Mouse (Mus musculus) lung, embryonic 14.5 days (tissue): ENCODE measurements around the gene Faim. TPM values are rescaled to one million over a fixed set of nuclear protein-coding genes. Genes with fewer than 3 reads are reported as not detected.

ENCODE experiments used
- ATAC-seq: fragments of 200-750 bp; cut with Nextera tagmentation; 2 replicates; pipeline ENCODE4 v1.8.0; 2017; ENCODE audit warnings: mild to moderate bottlenecking, moderate TSS enrichment, moderate library complexity; ENCODE audit not compliant: insufficient read depth
- DNase-seq: peaks from one replicate; pipeline ENCODE4 v3.0.0-alpha.2; 2015
- H3K27ac ChIP-seq: fragments of 300-500 bp; sonication (generic); 2 replicates; pipeline ENCODE4 v1.5.1; 2014; ENCODE audit warnings: low read depth, mild to moderate bottlenecking, moderate library complexity
- H3K27me3 ChIP-seq: fragments of 300-500 bp; sonication (generic); 2 replicates; pipeline ENCODE4 v1.6.1; 2014; ENCODE audit warnings: low read length, control low read depth; ENCODE audit not compliant: insufficient read depth
- H3K36me3 ChIP-seq: fragments of 300-500 bp; sonication (generic); 2 replicates; pipeline ENCODE4 v1.6.1; 2014; ENCODE audit warnings: control low read depth; ENCODE audit not compliant: insufficient read depth
- H3K4me1 ChIP-seq: fragments of 300-500 bp; sonication (generic); 2 replicates; pipeline ENCODE4 v1.6.1; 2014; ENCODE audit warnings: antibody characterized with exemption, control low read depth; ENCODE audit not compliant: insufficient read depth
- H3K4me2 ChIP-seq: fragments of 300-500 bp; sonication (generic); 2 replicates; pipeline ENCODE4 v1.6.1; 2014; ENCODE audit warnings: mild to moderate bottlenecking
- H3K4me3 ChIP-seq: fragments of 300-500 bp; sonication (generic); 2 replicates; pipeline ENCODE4 v1.5.1; 2014; ENCODE audit warnings: low read depth, low read length
- H3K9ac ChIP-seq: fragments of 300-500 bp; sonication (generic); 2 replicates; pipeline ENCODE4 v1.6.1; 2014
- H3K9me3 ChIP-seq: fragments of 300-500 bp; sonication (generic); 2 replicates; pipeline ENCODE4 v1.6.1; 2016; ENCODE audit warnings: low read depth, low read length, control low read depth
- CTCF ChIP-seq: IDR thresholded peaks from 2 replicates; pipeline ENCODE4 v1.5.1; 2016; ENCODE audit warnings: antibody characterized with exemption, low read depth
- WGBS: fragments of 180-500 bp; shearing (Covaris S2); extraction: QIAGEN DNeasy Blood & Tissue Kit; methylation state at CpG from one replicate; pipeline ENCODE4 v1.1.7; 2014; 5-methylcytosine and 5-hydroxymethylcytosine counted together
- polyA plus RNA-seq: library from polyadenylated mRNA; unstranded; fragments of >200 nt; fragmentation: Nextera tagmentation; extraction: Ambion mirVana; gene quantifications from 2 replicates; pipeline ENCODE4 v1.2.1, GENCODE M21; 2014

Gene Faim
- polyA plus RNA-seq, 1 experiment from 2014 or later, result 47.7 TPM

DNA sequence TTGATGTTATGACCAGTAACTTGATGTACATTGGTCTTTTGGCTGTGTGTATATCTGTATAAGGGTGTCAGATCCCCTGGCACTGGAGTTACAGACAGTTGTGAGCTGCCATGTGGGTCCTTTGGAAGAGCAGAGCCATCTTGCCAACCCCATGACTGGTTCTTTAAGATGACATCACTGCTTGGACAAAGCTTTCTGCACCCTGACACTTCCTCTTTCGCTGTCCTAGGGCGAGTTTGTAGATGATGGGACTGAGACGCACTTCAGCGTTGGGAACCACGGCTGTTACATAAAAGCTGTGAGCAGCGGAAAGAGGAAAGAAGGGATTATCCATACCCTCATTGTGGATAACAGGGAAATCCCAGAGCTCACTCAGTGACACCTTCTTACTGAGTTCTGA is 15.2 kb downstream of the Faim start:
- no peaks in the 10 kb centered on the region for H3K4me1 ChIP-seq
- no peak for TF ChIP-seq CTCF
- no peaks in the 10 kb centered on the region for H3K9me3 ChIP-seq
- H3K27ac ChIP-seq, result no peak overlapping the region
- no peaks in the 10 kb centered on the region for H3K27me3 ChIP-seq
- H3K4me3 ChIP-seq, result no peak overlapping the region
- peaks cover 20% of the 10 kb centered on the region; the same call in 1 of the 2 replicates for H3K36me3 ChIP-seq
- ATAC-seq, result no peak
- WGBS, result 90% methylated on average over 6 of the region's 6 CpGs
- H3K9ac ChIP-seq, result no peak overlapping the region
- no peak overlapping the region for H3K4me2 ChIP-seq
- no peak for DNase-seq

DNA sequence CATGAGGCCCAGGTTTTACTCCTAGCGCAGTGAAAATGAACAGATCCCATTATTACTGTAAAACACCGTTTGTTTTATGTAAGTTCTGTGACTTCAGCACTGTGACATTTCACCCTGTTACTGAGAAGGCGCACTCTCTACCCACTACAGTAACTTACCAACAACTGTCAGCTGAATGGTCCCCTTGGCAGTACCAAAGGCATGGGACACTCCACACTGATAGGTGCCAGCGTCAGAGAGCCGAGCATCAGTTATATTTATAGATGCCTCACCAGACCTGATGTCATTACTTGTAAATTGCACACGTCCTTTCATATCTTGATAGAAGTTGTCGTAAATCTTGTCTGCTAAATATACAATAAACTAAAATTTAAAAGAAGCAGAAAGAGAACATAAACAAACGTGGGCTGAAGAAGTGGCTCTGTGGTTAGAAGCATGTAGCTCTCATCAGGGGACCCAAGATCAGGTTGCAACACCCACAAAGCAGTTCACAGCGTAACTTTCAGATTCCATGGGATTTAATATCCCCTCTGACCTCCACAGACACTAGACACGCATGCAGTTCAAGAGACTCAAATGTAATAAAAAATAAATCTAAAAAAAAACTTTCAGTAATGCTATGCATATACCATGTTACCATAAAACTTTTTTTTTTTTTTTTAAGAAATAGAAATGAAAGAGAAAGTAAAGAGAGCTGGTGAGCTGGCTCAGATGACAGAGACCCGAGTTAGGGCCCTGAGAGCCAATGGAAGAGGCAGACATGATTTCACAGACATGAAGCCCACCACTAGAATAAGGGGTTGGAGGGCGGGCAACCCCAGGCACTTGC is 23.1 kb downstream of the Faim start:
- no peaks in the 10 kb centered on the region for H3K9me3 ChIP-seq
- ATAC-seq (no peak), DNase-seq (no peak)
- H3K27ac ChIP-seq, result no peak overlapping the region
- H3K4me3 ChIP-seq, result no peak overlapping the region
- no peaks in the 10 kb centered on the region for H3K4me1 ChIP-seq
- no peak overlapping the region for H3K4me2 ChIP-seq
- TF ChIP-seq CTCF, result no peak
- 70% methylated on average over 12 of the region's 12 CpGs for WGBS
- no peaks in the 10 kb centered on the region for H3K27me3 ChIP-seq
- no peak overlapping the region for H3K9ac ChIP-seq
- no peaks in the 10 kb centered on the region for H3K36me3 ChIP-seq

DNA sequence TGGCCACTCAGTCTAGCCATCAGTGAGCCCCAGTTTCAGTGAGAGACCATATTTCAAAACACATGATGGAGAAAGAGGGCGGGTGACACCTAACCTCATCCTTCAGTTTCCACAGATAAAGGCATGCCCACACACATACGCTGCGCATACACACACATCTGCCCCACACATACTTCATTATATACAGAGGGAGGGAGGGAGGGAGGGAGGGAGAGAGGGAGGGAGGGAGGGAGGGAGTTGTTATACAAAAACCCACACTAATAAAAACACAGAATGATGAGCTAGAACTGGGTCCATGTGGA is 23.7 kb downstream of the Faim start:
- Histone ChIP-seq H3K4me1 (no peaks in the 10 kb centered on the region), H3K27me3 (no peaks in the 10 kb centered on the region), H3K4me2 (no peak overlapping the region), H3K36me3 (no peaks in the 10 kb centered on the region), H3K9ac (no peak overlapping the region), H3K4me3 (no peak overlapping the region), H3K9me3 (no peaks in the 10 kb centered on the region), H3K27ac (no peak overlapping the region)
- 85% methylated on average over 3 of the region's 3 CpGs for WGBS
- ATAC-seq (no peak; the same call in 1 of the 2 replicates), DNase-seq (no peak)
- TF ChIP-seq CTCF, result no peak

DNA sequence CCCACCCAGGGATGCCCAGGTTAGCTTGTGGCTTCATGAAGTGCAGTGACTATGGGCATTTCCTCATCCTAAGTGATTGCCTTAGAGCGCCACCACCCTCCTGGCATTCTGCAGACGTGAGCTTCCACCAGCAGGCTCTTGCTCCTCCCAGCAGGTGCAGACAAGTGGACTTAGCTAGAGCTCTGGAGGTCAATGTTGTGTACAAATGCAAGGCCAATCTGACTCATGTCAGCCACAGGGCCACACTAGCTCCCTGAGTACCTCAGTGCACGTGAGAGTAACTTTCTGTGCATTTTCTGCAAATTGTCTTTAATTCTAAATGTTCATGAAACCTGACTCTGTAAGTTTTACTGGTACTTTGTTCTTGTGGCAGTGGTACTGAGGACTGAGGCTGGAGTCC is 30.1 kb downstream of the Faim start:
- Histone ChIP-seq H3K27me3 (no peaks in the 10 kb centered on the region), H3K36me3 (no peaks in the 10 kb centered on the region), H3K4me2 (no peak overlapping the region), H3K9ac (no peak overlapping the region), H3K27ac (no peak overlapping the region), H3K4me3 (no peak overlapping the region), H3K9me3 (no peaks in the 10 kb centered on the region), H3K4me1 (no peaks in the 10 kb centered on the region)
- TF ChIP-seq CTCF, result no peak
- DNase-seq, result no peak
- no peak for ATAC-seq
- 45% methylated on average over 3 of the region's 3 CpGs for WGBS

DNA sequence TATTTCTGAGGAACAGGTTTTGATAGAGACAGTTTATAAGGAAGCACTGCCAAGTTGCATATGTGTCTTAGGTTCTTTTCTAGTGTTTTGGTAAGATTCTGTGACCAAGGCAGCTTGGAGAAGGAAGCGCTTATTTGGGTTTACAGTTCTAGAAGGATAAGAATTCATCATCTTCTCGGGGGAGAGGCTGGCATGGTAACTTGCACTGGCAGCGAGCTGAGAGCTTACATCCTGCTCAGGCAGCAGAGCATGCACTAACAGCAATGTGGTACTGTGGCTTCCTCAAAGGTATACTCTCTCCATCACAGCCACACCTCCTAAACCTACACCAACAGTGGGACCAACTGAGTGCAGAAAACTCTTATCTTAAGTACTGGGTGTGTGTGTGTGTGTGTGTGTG is 30.6 kb downstream of the Faim start:
- Histone ChIP-seq H3K9me3 (no peaks in the 10 kb centered on the region), H3K4me3 (no peak overlapping the region), H3K4me1 (no peaks in the 10 kb centered on the region), H3K27me3 (no peaks in the 10 kb centered on the region), H3K4me2 (no peak overlapping the region), H3K9ac (no peak overlapping the region), H3K36me3 (no peaks in the 10 kb centered on the region), H3K27ac (no peak overlapping the region)
- no peak for TF ChIP-seq CTCF
- DNase-seq (no peak), ATAC-seq (no peak)
- WGBS, result 43% methylated on average over 3 of the region's 3 CpGs

- TF ChIP-seq CTCF, result no peak
- Histone ChIP-seq H3K4me1 (no peaks in the 10 kb centered on the region), H3K9me3 (no peaks in the 10 kb centered on the region), H3K36me3 (no peaks in the 10 kb centered on the region), H3K4me2 (no peak overlapping the region), H3K4me3 (no peak overlapping the region), H3K27me3 (no peaks in the 10 kb centered on the region), H3K9ac (no peak overlapping the region), H3K27ac (no peak overlapping the region)
- ATAC-seq (no peak), DNase-seq (no peak)
- 74% methylated on average over 6 of the region's 6 CpGs for WGBS
These were observed 31.5 kb downstream of the Faim start for GRCm38 (mm10) chr9:99017679-99018078.

GRCm38 (mm10) chr9:99021166-99021565 is 35.0 kb downstream of the Faim start:
- no peak for DNase-seq
- no peak for TF ChIP-seq CTCF
- 55% methylated on average over 5 of the region's 5 CpGs for WGBS

DNA sequence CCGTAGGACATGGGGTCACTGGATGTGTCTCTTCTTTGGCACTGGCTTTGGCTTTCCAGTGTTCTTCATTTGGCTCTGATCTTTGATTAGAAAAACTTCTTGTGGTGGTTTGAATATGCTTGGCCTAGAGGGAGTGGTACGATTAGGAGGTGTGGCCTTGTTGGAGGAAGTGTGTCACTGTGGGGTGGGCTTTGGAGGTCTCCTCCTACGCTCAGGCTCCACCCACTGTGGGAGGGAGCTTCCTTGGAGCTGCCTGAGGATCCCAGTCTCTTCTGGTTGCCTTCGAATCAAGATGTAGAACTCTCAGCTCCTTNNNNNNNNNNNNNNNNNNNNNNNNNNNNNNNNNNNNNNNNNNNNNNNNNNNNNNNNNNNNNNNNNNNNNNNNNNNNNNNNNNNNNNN is 35.6 kb downstream of the Faim start:
- Histone ChIP-seq H3K27me3 (no peaks in the 10 kb centered on the region), H3K36me3 (no peaks in the 10 kb centered on the region), H3K27ac (no peak overlapping the region), H3K4me2 (no peak overlapping the region), H3K9ac (no peak overlapping the region), H3K9me3 (no peaks in the 10 kb centered on the region), H3K4me1 (no peaks in the 10 kb centered on the region), H3K4me3 (no peak overlapping the region)
- DNase-seq (no peak), ATAC-seq (no peak)
- no peak for TF ChIP-seq CTCF
- WGBS, result 78% methylated on average over 4 of the region's 4 CpGs

More at GRCm38 (mm10) chr9:99021166-99021565, 35.0 kb downstream of the Faim start:
- Histone ChIP-seq H3K9me3 (no peaks in the 10 kb centered on the region), H3K4me2 (no peak overlapping the region), H3K9ac (no peak overlapping the region), H3K27ac (no peak overlapping the region), H3K36me3 (no peaks in the 10 kb centered on the region), H3K4me1 (no peaks in the 10 kb centered on the region), H3K27me3 (no peaks in the 10 kb centered on the region), H3K4me3 (no peak overlapping the region)
- no peak for ATAC-seq
